Mouse (Mus musculus) olfactory bulb, adult 2 months (tissue): ENCODE results near the gene Sorcs1. TPM values are rescaled to one million over a fixed set of nuclear protein-coding genes. Genes with fewer than 3 reads are reported as not detected.

Source experiments
- H3K27ac ChIP-seq: fragments of 200-500 bp; 2 replicates; pipeline ENCODE4 v1.5.1; 2012; ENCODE audit warnings: low read depth, low read length; ENCODE audit not compliant: insufficient read depth
- H3K4me1 ChIP-seq: fragments of 200-500 bp; 2 replicates; pipeline ENCODE4 v1.6.1; 2012; ENCODE audit warnings: low read length; ENCODE audit not compliant: control insufficient read depth, insufficient read depth
- H3K4me3 ChIP-seq: fragments of 200-500 bp; 2 replicates; pipeline ENCODE4 v1.5.1; 2012; ENCODE audit warnings: mild to moderate bottlenecking, low read depth, low read length, moderate library complexity; ENCODE audit not compliant: insufficient read depth
- CTCF ChIP-seq: fragments of 200-500 bp; IDR thresholded peaks from 2 replicates; pipeline ENCODE4 v1.5.1; 2012; ENCODE audit warnings: low read depth, mild to moderate bottlenecking, low read length, moderate library complexity; ENCODE audit not compliant: insufficient read depth
- POLR2A ChIP-seq: fragments of 200-500 bp; IDR thresholded peaks from 2 replicates; pipeline ENCODE4 v1.6.1; 2012; ENCODE audit warnings: mild to moderate bottlenecking, low read depth, low read length, moderate library complexity; ENCODE audit not compliant: insufficient read depth
- WGBS: fragments of 180-500 bp; shearing (Covaris S2); methylation state at CpG from one replicate; pipeline ENCODE4 v1.1.7; 2018; 5-methylcytosine and 5-hydroxymethylcytosine counted together
- polyA plus RNA-seq: library from polyadenylated mRNA; stranded (reverse); fragments of >200 nt; gene quantifications from 2 replicates; pipeline ENCODE4 v1.2.4, GENCODE M21; 2012; ENCODE audit warnings: low replicate concordance; ENCODE audit not compliant: missing spikeins, insufficient read depth, insufficient read length

The Sorcs1 gene
- polyA plus RNA-seq, 1 experiment: not detected

- no peak for TF ChIP-seq CTCF
- TF ChIP-seq POLR2A: no peak
- 0 out of 2 replicates have a peak, but pooled peaks cover 5% of the 10 kb centered on the region for H3K4me1 ChIP-seq
- H3K27ac ChIP-seq: no peak overlapping the region
- whole genome bisulfite sequencing: 44% methylated on average over 6 of the region's 6 CpGs
- no peak overlapping the region for H3K4me3 ChIP-seq
Measured at GRCm38 (mm10) chr19:50151111-50151510, 527.3 kb downstream of the Sorcs1 start.

DNA sequence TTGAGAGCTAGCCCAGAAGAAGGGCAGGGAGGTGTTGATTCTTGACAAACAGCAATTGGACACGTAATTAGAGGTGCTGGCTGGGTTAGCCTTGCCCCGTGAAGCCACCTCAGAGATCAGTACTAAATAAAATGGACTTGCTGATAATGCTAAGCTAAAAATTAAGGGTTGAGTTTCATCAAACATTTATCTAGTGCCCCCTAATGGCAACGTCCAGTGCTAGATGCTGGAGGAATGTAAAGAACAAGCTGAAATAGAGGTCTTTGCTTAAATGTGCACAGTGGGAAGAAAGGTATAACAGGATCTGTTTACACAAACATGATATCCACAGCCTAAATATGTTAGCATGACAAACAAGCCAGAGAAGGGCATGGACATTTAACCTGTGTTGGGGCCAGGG lies 532.5 kb downstream of the Sorcs1 start:
- WGBS: 23% methylated on average over 3 of the region's 3 CpGs
- H3K4me1 ChIP-seq: peaks cover 6% of the 10 kb centered on the region; the same call in 1 of the 2 replicates
- H3K4me3 ChIP-seq: no peak overlapping the region
- TF ChIP-seq POLR2A (no peak), CTCF (no peak)
- H3K27ac ChIP-seq: no peak overlapping the region

DNA sequence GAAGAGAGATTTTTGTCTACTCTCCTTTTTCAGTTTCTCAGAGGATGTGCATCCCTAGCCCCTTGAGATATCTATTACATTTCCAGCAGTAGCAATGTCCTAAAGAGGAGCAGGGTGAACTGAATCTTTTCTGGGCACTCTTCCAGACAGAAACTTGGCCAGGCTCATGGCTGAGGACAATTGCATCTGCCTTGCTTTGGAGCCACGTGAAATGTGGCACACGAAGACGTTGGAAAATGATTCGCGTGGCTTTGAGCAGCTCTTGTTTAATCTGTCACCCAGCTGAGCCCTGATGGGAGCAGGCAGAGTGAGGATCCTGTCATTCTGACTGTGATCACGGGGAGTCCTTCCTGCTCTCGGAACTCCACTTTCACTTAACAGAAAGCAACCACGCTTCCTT lies 536.6 kb downstream of the Sorcs1 start:
- H3K4me1 ChIP-seq: peaks cover 6% of the 10 kb centered on the region; the same call in 1 of the 2 replicates
- no peak overlapping the region for H3K27ac ChIP-seq
- no peak overlapping the region for H3K4me3 ChIP-seq
- TF ChIP-seq POLR2A (no peak), CTCF (no peak)
- WGBS: 35% methylated on average over 8 of the region's 8 CpGs

- no peak overlapping the region for H3K4me3 ChIP-seq
- WGBS: 93% methylated on average over 1 of the region's 1 CpGs
- H3K4me1 ChIP-seq: no peaks in the 10 kb centered on the region
- no peak for TF ChIP-seq CTCF
- no peak for TF ChIP-seq POLR2A
- H3K27ac ChIP-seq: no peak overlapping the region
Measured at GRCm38 (mm10) chr19:50134656-50135055, 543.8 kb downstream of the Sorcs1 start.

GRCm38 (mm10) chr19:50105842-50106585 lies 572.4 kb downstream of the Sorcs1 start:
- no peak overlapping the region for H3K27ac ChIP-seq

More at GRCm38 (mm10) chr19:50105842-50106585, 572.4 kb downstream of the Sorcs1 start:
- no peaks in the 10 kb centered on the region for H3K4me1 ChIP-seq
- TF ChIP-seq CTCF (no peak), POLR2A (no peak)
- 44% methylated on average over 4 of the region's 4 CpGs for WGBS
- H3K4me3 ChIP-seq: no peak overlapping the region
